Mouse (Mus musculus) heart, adult 2 months (tissue): ENCODE measurements around the gene Zfp62.

ENCODE experiments used
- CTCF ChIP-seq: fragments of 200-600 bp; IDR thresholded peaks from 2 replicates; pipeline ENCODE4 v1.8.1; 2022; ENCODE audit warnings: antibody characterized with exemption, mild to moderate bottlenecking, moderate library complexity
- EP300 ChIP-seq: fragments of 200-500 bp; IDR thresholded peaks from 2 replicates; pipeline ENCODE4 v1.6.1; 2011; ENCODE audit warnings: low read depth, low read length, control low read depth; ENCODE audit not compliant: insufficient read depth
- POLR2A ChIP-seq: fragments of 200-500 bp; IDR thresholded peaks from 2 replicates; pipeline ENCODE4 v1.6.1; 2011; ENCODE audit warnings: mild to moderate bottlenecking, low read depth, low read length, control low read depth; ENCODE audit not compliant: insufficient read depth

GRCm38 (mm10) chr11:49259296-49259695 is 56.2 kb downstream of the Zfp62 start:
- TF ChIP-seq POLR2A = no peak
- TF ChIP-seq CTCF = no peak
- TF ChIP-seq EP300 = no peak
